Mouse (Mus musculus) hindbrain, embryonic 16.5 days (tissue): ENCODE data around the gene Mfrp. TPM values are rescaled to one million over a fixed set of nuclear protein-coding genes. Genes with fewer than 3 reads are reported as not detected.
A peak's percentile ranks its signal among the peaks of the same experiment; 100 is the strongest.

Source experiments
- ATAC-seq: fragments of 200-750 bp; cut with Nextera tagmentation; 2 replicates; pipeline ENCODE4 v1.8.0; 2017; ENCODE audit warnings: moderate TSS enrichment, moderate library complexity
- H3K27ac ChIP-seq: fragments of 300-500 bp; sonication (generic); 2 replicates; pipeline ENCODE4 v1.5.1; 2014; ENCODE audit warnings: low read depth, mild to moderate bottlenecking, control low read depth, low read length, moderate library complexity
- H3K27me3 ChIP-seq: fragments of 300-500 bp; sonication (generic); replicated peaks from 2 replicates; pipeline ENCODE4 v1.6.1; 2014; ENCODE audit warnings: low read length; ENCODE audit not compliant: control insufficient read depth, insufficient read depth
- H3K36me3 ChIP-seq: fragments of 300-500 bp; sonication (generic); 2 replicates; pipeline ENCODE4 v1.6.1; 2014; ENCODE audit warnings: mild to moderate bottlenecking, low read length, moderate library complexity, mixed read lengths; ENCODE audit not compliant: control insufficient read depth, insufficient read depth
- H3K4me1 ChIP-seq: fragments of 300-500 bp; sonication (generic); 2 replicates; pipeline ENCODE4 v1.6.1; 2014; ENCODE audit warnings: low read depth, low read length; ENCODE audit not compliant: control insufficient read depth, insufficient read depth
- H3K4me2 ChIP-seq: fragments of 300-500 bp; sonication (generic); 2 replicates; pipeline ENCODE4 v1.6.1; 2014; ENCODE audit warnings: mild to moderate bottlenecking, low read length, control low read depth, moderate library complexity
- H3K4me3 ChIP-seq: fragments of 300-500 bp; sonication (generic); 2 replicates; pipeline ENCODE4 v1.5.1; 2014; ENCODE audit warnings: mild to moderate bottlenecking, low read length, control low read depth, moderate library complexity
- H3K9ac ChIP-seq: fragments of 300-500 bp; sonication (generic); 2 replicates; pipeline ENCODE4 v1.6.1; 2014; ENCODE audit warnings: low read depth, mild to moderate bottlenecking, control low read depth, low read length, moderate library complexity
- H3K9me3 ChIP-seq: fragments of 300-500 bp; sonication (generic); 2 replicates; pipeline ENCODE4 v1.6.1; 2014; ENCODE audit warnings: mild to moderate bottlenecking, low read length, moderate library complexity; ENCODE audit not compliant: control insufficient read depth
- WGBS: fragments of 180-500 bp; shearing (Covaris S2); extraction: QIAGEN DNeasy Blood & Tissue Kit; methylation state at CpG from one replicate; pipeline ENCODE4 v1.1.7; 2014; 5-methylcytosine and 5-hydroxymethylcytosine counted together
- polyA plus RNA-seq: library from polyadenylated mRNA; unstranded; fragments of >200 nt; fragmentation: Nextera tagmentation; extraction: Ambion mirVana; gene quantifications from 2 replicates; pipeline ENCODE4 v1.2.1, GENCODE M21; 2015

Mfrp gene
- polyA plus RNA-seq, 1 experiment from 2014 or later, result 0.31 TPM

- no peak overlapping the region for H3K9ac ChIP-seq
- peaks cover 9% of the 10 kb centered on the region; the same call in 1 of the 2 replicates for H3K4me1 ChIP-seq
- H3K36me3 ChIP-seq, result no peaks in the 10 kb centered on the region
- no peak for ATAC-seq
- H3K27me3 ChIP-seq, result no peaks in the 10 kb centered on the region
- no peaks in the 10 kb centered on the region for H3K9me3 ChIP-seq
- H3K27ac ChIP-seq, result no peak overlapping the region
- H3K4me3 ChIP-seq, result no peak overlapping the region
- H3K4me2 ChIP-seq, result peak overlapping the region; percentile 20; the same call in 1 of the 2 replicates
- 12% methylated on average over 5 of the region's 5 CpGs for WGBS
These were observed 24.8 kb upstream of the Mfrp start for GRCm38 (mm10) chr9:44076764-44077120.

GRCm38 (mm10) chr9:44077266-44077910, 24.1 kb upstream of the Mfrp start:
- Histone ChIP-seq H3K4me1 (peaks cover 9% of the 10 kb centered on the region; the same call in 1 of the 2 replicates), H3K4me3 (no peak overlapping the region), H3K36me3 (no peaks in the 10 kb centered on the region), H3K9ac (no peak overlapping the region), H3K27ac (no peak overlapping the region), H3K9me3 (no peaks in the 10 kb centered on the region), H3K27me3 (no peaks in the 10 kb centered on the region), H3K4me2 (peak overlapping the region; percentile 20; the same call in 1 of the 2 replicates)
- ATAC-seq, result no peak
- 85% methylated on average over 11 of the region's 11 CpGs for WGBS

- WGBS, result 86% methylated on average over 10 of the region's 10 CpGs
- Histone ChIP-seq H3K4me3 (no peak overlapping the region), H3K27ac (no peak overlapping the region), H3K9me3 (no peaks in the 10 kb centered on the region), H3K4me1 (peaks cover 9% of the 10 kb centered on the region; the same call in 1 of the 2 replicates), H3K4me2 (no peak overlapping the region), H3K36me3 (no peaks in the 10 kb centered on the region), H3K9ac (no peak overlapping the region), H3K27me3 (no peaks in the 10 kb centered on the region)
- no peak for ATAC-seq
These were observed 23.3 kb upstream of the Mfrp start for GRCm38 (mm10) chr9:44078136-44078797.

GRCm38 (mm10) chr9:44078955-44079756, 22.4 kb upstream of the Mfrp start:
- Histone ChIP-seq H3K4me2 (no peak overlapping the region), H3K36me3 (no peaks in the 10 kb centered on the region), H3K27me3 (no peaks in the 10 kb centered on the region), H3K27ac (0 out of 2 replicates have a peak overlapping the region, but pooled peaks have one; percentile 7), H3K9me3 (no peaks in the 10 kb centered on the region), H3K4me1 (peaks cover 13% of the 10 kb centered on the region), H3K4me3 (no peak overlapping the region), H3K9ac (no peak overlapping the region)
- ATAC-seq, result peak; percentile 84
- 33% methylated on average over 16 of the region's 16 CpGs for WGBS

- Histone ChIP-seq H3K4me3 (no peak overlapping the region), H3K4me2 (no peak overlapping the region), H3K27me3 (peaks cover 1% of the 10 kb centered on the region; the same call in 1 of the 2 replicates), H3K36me3 (no peaks in the 10 kb centered on the region), H3K27ac (no peak overlapping the region), H3K4me1 (peaks cover 21% of the 10 kb centered on the region), H3K9ac (no peak overlapping the region), H3K9me3 (no peaks in the 10 kb centered on the region)
- ATAC-seq, result no peak
- WGBS, result 77% methylated on average over 10 of the region's 10 CpGs
These were observed 21.3 kb upstream of the Mfrp start for GRCm38 (mm10) chr9:44079997-44080780.

- Histone ChIP-seq H3K9ac (no peak overlapping the region), H3K36me3 (no peaks in the 10 kb centered on the region), H3K4me1 (peaks cover 27% of the 10 kb centered on the region), H3K27ac (no peak overlapping the region), H3K9me3 (no peaks in the 10 kb centered on the region), H3K27me3 (peaks cover 4% of the 10 kb centered on the region; the same call in 1 of the 2 replicates), H3K4me3 (no peak overlapping the region), H3K4me2 (no peak overlapping the region)
- WGBS, result 71% methylated on average over 5 of the region's 5 CpGs
- no peak for ATAC-seq
These were observed 20.6 kb upstream of the Mfrp start for GRCm38 (mm10) chr9:44080953-44081352.

GRCm38 (mm10) chr9:44081581-44081980, 19.9 kb upstream of the Mfrp start:
- Histone ChIP-seq H3K4me2 (no peak overlapping the region), H3K27me3 (peaks cover 6% of the 10 kb centered on the region), H3K9me3 (no peaks in the 10 kb centered on the region), H3K4me3 (no peak overlapping the region), H3K27ac (no peak overlapping the region), H3K36me3 (no peaks in the 10 kb centered on the region), H3K9ac (no peak overlapping the region), H3K4me1 (peaks cover 27% of the 10 kb centered on the region)
- 78% methylated on average over 5 of the region's 5 CpGs for WGBS
- ATAC-seq, result no peak

GRCm38 (mm10) chr9:44082266-44082665, 19.3 kb upstream of the Mfrp start:
- H3K27ac ChIP-seq, result no peak overlapping the region
- no peak overlapping the region for H3K4me3 ChIP-seq
- no peaks in the 10 kb centered on the region for H3K36me3 ChIP-seq
- 89% methylated on average over 5 of the region's 5 CpGs for WGBS
- H3K4me2 ChIP-seq, result no peak overlapping the region
- H3K27me3 ChIP-seq, result peaks cover 9% of the 10 kb centered on the region
- no peak overlapping the region for H3K9ac ChIP-seq
- no peaks in the 10 kb centered on the region for H3K9me3 ChIP-seq
- ATAC-seq, result no peak
- peaks cover 27% of the 10 kb centered on the region for H3K4me1 ChIP-seq
